Mouse (Mus musculus) hindbrain, embryonic 15.5 days (tissue): ENCODE results near the gene Tnrc6b. TPM values are rescaled to one million over a fixed set of nuclear protein-coding genes. Genes with fewer than 3 reads are reported as not detected.

Experiments used
- ATAC-seq: fragments of 200-750 bp; cut with Nextera tagmentation; 2 replicates; pipeline ENCODE4 v1.8.0; 2017; ENCODE audit warnings: low read depth, moderate number of reproducible peaks, moderate TSS enrichment; ENCODE audit not compliant: low FRiP score
- H3K27ac ChIP-seq: fragments of 300-500 bp; sonication (generic); replicated peaks from 2 replicates; pipeline ENCODE4 v1.5.1; 2015; ENCODE audit warnings: mild to moderate bottlenecking, inconsistent platforms
- H3K27me3 ChIP-seq: fragments of 300-500 bp; sonication (generic); 2 replicates; pipeline ENCODE4 v1.6.1; 2015; ENCODE audit warnings: control low read depth, inconsistent platforms
- H3K36me3 ChIP-seq: fragments of 300-500 bp; sonication (generic); 2 replicates; pipeline ENCODE4 v1.6.1; 2015; ENCODE audit warnings: control low read depth, inconsistent platforms
- H3K4me1 ChIP-seq: fragments of 300-500 bp; sonication (generic); replicated peaks from 2 replicates; pipeline ENCODE4 v1.6.1; 2015; ENCODE audit warnings: control low read depth, inconsistent platforms
- H3K4me2 ChIP-seq: fragments of 300-500 bp; sonication (generic); 2 replicates; pipeline ENCODE4 v1.6.1; 2015; ENCODE audit warnings: moderate library complexity, mild to moderate bottlenecking, inconsistent platforms
- H3K4me3 ChIP-seq: fragments of 300-500 bp; sonication (generic); 2 replicates; pipeline ENCODE4 v1.5.1; 2015; ENCODE audit warnings: mild to moderate bottlenecking, inconsistent platforms
- H3K9ac ChIP-seq: fragments of 300-500 bp; sonication (generic); 2 replicates; pipeline ENCODE4 v1.6.1; 2015; ENCODE audit warnings: inconsistent platforms
- H3K9me3 ChIP-seq: fragments of 300-500 bp; sonication (generic); 2 replicates; pipeline ENCODE4 v1.6.1; 2016; ENCODE audit warnings: control low read depth, inconsistent platforms
- WGBS: fragments of 180-500 bp; shearing (Covaris S2); methylation state at CpG from one replicate; pipeline ENCODE4 v1.1.7; 2015; 5-methylcytosine and 5-hydroxymethylcytosine counted together
- polyA plus RNA-seq: library from polyadenylated mRNA; unstranded; fragments of >200 nt; fragmentation: Nextera tagmentation; extraction: Ambion mirVana; gene quantifications from 2 replicates; pipeline ENCODE4 v1.2.1, GENCODE M21; 2015

The Tnrc6b gene
- polyA plus RNA-seq, 1 experiment from 2014 or later: 31.7 TPM

- 0 out of 2 replicates have a peak, but pooled peaks cover 2% of the 10 kb centered on the region for H3K36me3 ChIP-seq
- no peak for ATAC-seq
- WGBS: 80% methylated on average over 5 of the region's 5 CpGs
- no peaks in the 10 kb centered on the region for H3K9me3 ChIP-seq
- no peaks in the 10 kb centered on the region for H3K27me3 ChIP-seq
- no peak overlapping the region for H3K4me3 ChIP-seq
- no peak overlapping the region for H3K9ac ChIP-seq
- H3K4me1 ChIP-seq: no peaks in the 10 kb centered on the region
- H3K4me2 ChIP-seq: no peak overlapping the region
- H3K27ac ChIP-seq: no peak overlapping the region
Measured at GRCm38 (mm10) chr15:80939401-80939800, 228.3 kb downstream of the Tnrc6b start.

GRCm38 (mm10) chr15:80941468-80942040 is 230.4 kb downstream of the Tnrc6b start:
- Histone ChIP-seq H3K4me3 (no peak overlapping the region), H3K9ac (no peak overlapping the region), H3K36me3 (no peaks in the 10 kb centered on the region), H3K4me1 (no peaks in the 10 kb centered on the region), H3K9me3 (no peaks in the 10 kb centered on the region), H3K27ac (no peak overlapping the region), H3K4me2 (no peak overlapping the region), H3K27me3 (no peaks in the 10 kb centered on the region)
- 82% methylated on average over 6 of the region's 6 CpGs for WGBS
- ATAC-seq: no peak

DNA sequence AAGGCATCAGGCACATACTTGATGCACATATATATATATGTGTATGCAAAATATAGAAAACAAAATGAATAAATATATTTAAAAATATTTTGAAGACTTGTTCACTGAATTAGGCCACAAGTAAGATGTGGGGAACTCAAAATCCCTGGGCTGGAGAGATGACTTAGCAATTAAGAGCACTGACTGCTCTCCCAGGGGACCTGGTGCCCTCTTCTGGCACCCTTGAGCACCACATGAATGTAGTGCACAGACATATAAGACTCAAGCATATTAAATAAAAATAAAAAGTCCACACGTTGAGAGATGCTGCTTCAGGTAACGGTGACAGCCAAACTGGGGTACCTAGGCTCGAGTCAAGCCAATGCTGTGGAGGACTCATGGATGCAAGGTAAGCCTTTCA is 234.7 kb downstream of the Tnrc6b start:
- H3K27me3 ChIP-seq: no peaks in the 10 kb centered on the region
- ATAC-seq: no peak
- no peaks in the 10 kb centered on the region for H3K9me3 ChIP-seq
- H3K27ac ChIP-seq: no peak overlapping the region
- WGBS: 65% methylated on average over 3 of the region's 3 CpGs
- no peak overlapping the region for H3K4me2 ChIP-seq
- H3K9ac ChIP-seq: no peak overlapping the region
- no peak overlapping the region for H3K4me3 ChIP-seq
- H3K4me1 ChIP-seq: peaks cover 17% of the 10 kb centered on the region
- H3K36me3 ChIP-seq: no peaks in the 10 kb centered on the region

GRCm38 (mm10) chr15:80948145-80949135 is 237.3 kb downstream of the Tnrc6b start, which contains the start of gene Adsl:
TSS of gene Adsl (plus strand) at chr15:80948490.
- peaks cover 6% of the 10 kb centered on the region for H3K36me3 ChIP-seq
- H3K9ac ChIP-seq: peak within 1 kb of the TSS; percentile 64
- H3K4me1 ChIP-seq: peaks cover 17% of the 10 kb centered on the region
- peak within 1 kb of the TSS; percentile 82 for H3K4me2 ChIP-seq
- no peaks in the 10 kb centered on the region for H3K27me3 ChIP-seq
- H3K4me3 ChIP-seq: peak within 1 kb of the TSS; percentile 73
- H3K9me3 ChIP-seq: no peaks in the 10 kb centered on the region
- under 1% methylated on average over 63 of the region's 63 CpGs for WGBS
- ATAC-seq: peak; percentile 95
- peak within 1 kb of the TSS; percentile 76 for H3K27ac ChIP-seq

DNA sequence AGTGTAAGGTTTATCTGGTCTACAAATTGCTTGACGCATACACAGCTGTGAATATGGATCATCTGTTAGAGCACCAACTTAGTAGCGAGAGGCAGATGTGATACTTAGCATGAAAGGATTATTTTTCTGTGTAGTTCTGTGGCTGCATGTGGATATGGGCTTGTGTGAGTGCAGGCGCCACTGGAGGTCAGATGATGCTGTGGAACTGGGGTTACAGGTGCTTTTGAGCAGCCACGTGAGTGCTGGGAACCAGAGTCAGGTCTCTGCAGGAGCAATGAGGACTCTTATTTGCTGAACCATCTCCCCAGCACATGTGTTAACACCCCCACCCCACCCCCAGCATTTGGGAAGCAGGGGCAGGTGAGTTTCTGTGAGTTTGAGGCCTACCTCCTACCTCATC is 238.3 kb downstream of the Tnrc6b start:
- 66% methylated on average over 4 of the region's 4 CpGs for WGBS
- peak overlapping the region; percentile 73 for H3K4me3 ChIP-seq
- H3K4me2 ChIP-seq: peak overlapping the region; percentile 82
- no peaks in the 10 kb centered on the region for H3K9me3 ChIP-seq
- no peak for ATAC-seq
- peaks cover 17% of the 10 kb centered on the region for H3K4me1 ChIP-seq
- H3K27me3 ChIP-seq: no peaks in the 10 kb centered on the region
- H3K9ac ChIP-seq: peak overlapping the region; percentile 64; the same call in 1 of the 2 replicates
- peaks cover 14% of the 10 kb centered on the region for H3K36me3 ChIP-seq
- no peak overlapping the region for H3K27ac ChIP-seq

GRCm38 (mm10) chr15:80950055-80950454 is 238.9 kb downstream of the Tnrc6b start:
- Histone ChIP-seq H3K9ac (no peak overlapping the region), H3K4me3 (no peak overlapping the region), H3K9me3 (no peaks in the 10 kb centered on the region), H3K36me3 (peaks cover 16% of the 10 kb centered on the region), H3K4me1 (peaks cover 17% of the 10 kb centered on the region), H3K27ac (no peak overlapping the region), H3K27me3 (no peaks in the 10 kb centered on the region), H3K4me2 (peak overlapping the region; percentile 82; the same call in 1 of the 2 replicates)
- 87% methylated on average over 7 of the region's 7 CpGs for WGBS
- ATAC-seq: no peak

- no peak overlapping the region for H3K4me2 ChIP-seq
- peaks cover 15% of the 10 kb centered on the region for H3K4me1 ChIP-seq
- H3K9me3 ChIP-seq: no peaks in the 10 kb centered on the region
- H3K36me3 ChIP-seq: peaks cover 38% of the 10 kb centered on the region
- WGBS: 91% methylated on average over 9 of the region's 9 CpGs
- no peak overlapping the region for H3K27ac ChIP-seq
- H3K4me3 ChIP-seq: no peak overlapping the region
- H3K9ac ChIP-seq: no peak overlapping the region
- H3K27me3 ChIP-seq: no peaks in the 10 kb centered on the region
- ATAC-seq: no peak
Measured at GRCm38 (mm10) chr15:80953971-80954370, 242.9 kb downstream of the Tnrc6b start.

- peaks cover 46% of the 10 kb centered on the region for H3K36me3 ChIP-seq
- no peaks in the 10 kb centered on the region for H3K9me3 ChIP-seq
Measured at GRCm38 (mm10) chr15:80954861-80955260, 243.7 kb downstream of the Tnrc6b start.

DNA sequence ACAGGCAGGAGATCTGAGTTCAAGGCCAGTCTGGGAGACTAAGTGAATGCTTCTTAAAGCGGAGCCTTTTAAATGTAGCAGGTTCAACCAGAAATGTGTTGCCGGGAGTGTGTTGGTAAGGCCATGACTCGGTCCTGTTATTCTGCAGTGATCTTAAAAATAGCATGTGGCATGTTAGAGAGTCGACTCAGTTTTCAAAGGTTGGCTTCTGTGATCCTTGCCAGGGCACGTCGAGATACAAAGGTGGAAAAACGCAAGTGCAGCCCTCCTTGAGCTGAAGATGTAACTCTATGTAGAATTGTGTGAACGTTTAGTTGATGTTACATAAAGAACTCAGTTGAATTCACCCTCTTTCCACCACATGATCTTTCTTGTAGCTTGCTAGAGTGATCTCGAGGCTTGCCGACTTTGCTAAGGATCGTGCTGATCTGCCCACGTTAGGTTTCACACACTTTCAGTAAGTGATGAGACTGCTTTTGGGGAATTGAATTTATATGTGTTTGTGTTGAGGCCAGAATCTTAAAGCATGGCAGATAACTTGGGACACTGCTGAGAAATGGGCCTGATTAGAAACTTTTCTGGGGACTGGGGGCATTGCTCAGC is 244.8 kb downstream of the Tnrc6b start:
- peaks cover 54% of the 10 kb centered on the region for H3K36me3 ChIP-seq
- H3K4me1 ChIP-seq: no peaks in the 10 kb centered on the region
- 97% methylated on average over 12 of the region's 12 CpGs for WGBS
- no peak overlapping the region for H3K9ac ChIP-seq
- H3K27me3 ChIP-seq: no peaks in the 10 kb centered on the region
- no peaks in the 10 kb centered on the region for H3K9me3 ChIP-seq
- no peak overlapping the region for H3K27ac ChIP-seq
- H3K4me2 ChIP-seq: no peak overlapping the region
- H3K4me3 ChIP-seq: no peak overlapping the region
- no peak for ATAC-seq

More at GRCm38 (mm10) chr15:80954861-80955260, 243.7 kb downstream of the Tnrc6b start:
- H3K27ac ChIP-seq: no peak overlapping the region
- no peak overlapping the region for H3K9ac ChIP-seq
- WGBS: 78% methylated on average over 3 of the region's 3 CpGs
- no peak for ATAC-seq
- no peak overlapping the region for H3K4me2 ChIP-seq
- H3K4me3 ChIP-seq: no peak overlapping the region
- H3K27me3 ChIP-seq: no peaks in the 10 kb centered on the region
- peaks cover 7% of the 10 kb centered on the region for H3K4me1 ChIP-seq

GRCm38 (mm10) chr15:80969371-80969770 is 258.3 kb downstream of the Tnrc6b start:
- H3K9me3 ChIP-seq: no peaks in the 10 kb centered on the region
- H3K27me3 ChIP-seq: no peaks in the 10 kb centered on the region
- no peak overlapping the region for H3K9ac ChIP-seq
- no peak for ATAC-seq
- H3K27ac ChIP-seq: no peak overlapping the region
- H3K4me3 ChIP-seq: no peak overlapping the region
- H3K4me1 ChIP-seq: no peaks in the 10 kb centered on the region
- 95% methylated on average over 1 of the region's 1 CpGs for WGBS
- peaks cover 51% of the 10 kb centered on the region for H3K36me3 ChIP-seq
- H3K4me2 ChIP-seq: no peak overlapping the region

DNA sequence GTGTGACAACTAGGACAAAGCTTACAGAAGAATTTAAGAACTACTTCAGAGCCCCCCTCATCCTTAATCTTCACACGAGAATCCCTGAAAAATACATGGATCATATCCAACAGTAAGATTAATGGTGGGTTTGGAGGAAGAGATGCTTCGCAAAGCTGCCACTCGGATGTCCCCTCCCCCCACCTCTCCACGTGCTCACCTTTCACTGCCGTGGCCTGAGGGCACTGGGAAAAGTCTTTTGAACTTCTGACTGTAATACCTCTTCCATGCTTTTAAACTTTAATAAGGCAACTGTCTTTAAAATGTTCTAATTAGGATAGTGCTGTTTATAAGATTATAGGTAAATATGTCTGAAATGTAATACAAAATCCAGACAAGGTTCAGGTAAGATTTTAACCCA is 263.2 kb downstream of the Tnrc6b start:
- Histone ChIP-seq H3K4me3 (no peak overlapping the region), H3K27me3 (no peaks in the 10 kb centered on the region), H3K9me3 (no peaks in the 10 kb centered on the region), H3K4me1 (peaks cover 14% of the 10 kb centered on the region), H3K9ac (no peak overlapping the region), H3K4me2 (no peak overlapping the region), H3K27ac (no peak overlapping the region), H3K36me3 (peaks cover 10% of the 10 kb centered on the region)
- 61% methylated on average over 5 of the region's 5 CpGs for WGBS
- ATAC-seq: no peak

- ATAC-seq: no peak
Measured at GRCm38 (mm10) chr15:80975666-80976065, 264.6 kb downstream of the Tnrc6b start.

More at GRCm38 (mm10) chr15:80975666-80976065, 264.6 kb downstream of the Tnrc6b start:
- Histone ChIP-seq H3K4me2 (no peak overlapping the region), H3K27ac (no peak overlapping the region), H3K9ac (no peak overlapping the region), H3K36me3 (no peaks in the 10 kb centered on the region), H3K27me3 (no peaks in the 10 kb centered on the region), H3K9me3 (no peaks in the 10 kb centered on the region), H3K4me1 (peaks cover 20% of the 10 kb centered on the region), H3K4me3 (no peak overlapping the region)
- 94% methylated on average over 3 of the region's 3 CpGs for WGBS
